Mouse (Mus musculus) lung, postnatal 0 days (tissue): Measurements from ENCODE around the gene Cyth3.

Source experiments
- CTCF ChIP-seq: IDR thresholded peaks from 2 replicates; pipeline ENCODE4 v1.5.1; 2016; ENCODE audit warnings: antibody characterized with exemption, mild to moderate bottlenecking
- EP300 ChIP-seq: IDR thresholded peaks from 2 replicates; pipeline ENCODE4 v1.6.1; 2016; ENCODE audit warnings: antibody characterized with exemption, mild to moderate bottlenecking, control low read depth

DNA sequence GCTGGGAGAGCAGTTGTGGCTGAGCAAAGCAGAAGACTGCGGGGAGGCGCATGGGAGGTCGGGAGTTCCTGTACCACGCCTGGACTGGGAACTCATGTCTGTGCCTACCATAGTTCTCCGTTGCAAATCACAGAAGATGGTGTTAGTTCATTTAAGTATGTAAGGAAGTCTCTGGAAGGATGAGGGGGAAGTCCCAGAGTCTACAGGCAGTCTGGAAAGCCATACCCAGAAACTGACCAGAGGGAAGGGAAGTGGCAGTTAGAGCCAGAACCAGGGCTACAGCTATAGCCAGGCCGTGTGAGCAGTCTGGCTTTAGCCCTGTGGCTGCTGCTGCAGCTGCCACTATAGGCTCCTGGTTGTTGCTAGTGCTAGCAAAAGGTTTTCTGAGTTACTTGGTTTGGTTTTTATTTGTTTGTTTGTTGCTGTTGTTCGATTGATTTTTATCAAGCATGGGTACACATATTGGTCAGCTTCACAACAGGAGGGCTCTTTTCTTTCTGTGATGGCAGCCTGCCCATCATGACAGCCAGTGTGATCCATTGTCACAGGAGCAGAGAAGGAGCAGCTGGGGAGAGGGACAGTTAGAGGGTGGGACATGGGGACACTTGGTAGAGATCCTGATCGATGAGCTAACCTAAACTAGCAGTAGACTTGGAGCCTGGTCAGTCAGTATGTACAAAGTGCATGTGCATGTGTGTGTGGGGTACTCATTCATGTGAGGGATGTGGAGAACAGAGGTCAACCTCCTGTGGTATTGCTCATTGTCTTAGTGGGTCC lies 29.8 kb downstream of the Cyth3 start:
- TF ChIP-seq CTCF (no peak), EP300 (no peak)
